24 mouse cellular contexts compared by ENCODE assay signal in the genomic region with DNA sequence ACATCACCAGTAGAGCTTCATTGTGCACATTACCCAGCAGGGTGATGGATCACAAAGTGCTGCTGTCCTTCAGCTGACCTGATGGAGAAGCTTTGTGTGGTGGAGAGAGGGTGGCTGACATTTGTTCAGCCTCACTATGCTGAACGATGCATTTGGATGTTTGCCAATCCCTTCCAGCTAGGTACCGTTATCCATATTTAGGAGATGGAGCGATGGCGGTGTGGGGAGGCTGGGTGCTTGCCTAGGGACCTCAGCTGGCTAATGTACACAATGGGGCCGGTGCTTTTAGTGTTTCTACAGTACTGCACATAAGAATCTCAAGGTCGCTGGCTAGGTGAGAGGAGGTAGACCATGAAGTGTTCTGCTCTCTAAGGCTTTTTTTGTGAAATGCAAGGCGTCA.
DNase-seq lines count a peak whose midpoint lies in the region; ATAC-seq lines count a peak whose summit lies in the region.
"Had no signal": no experiment of that assay in that cellular context is flagged by ENCODE, and none has a peak within 500 bp of the region (broad histone marks: within the 10 kb centered on the region; RNA-seq: fewer than 3 reads in every experiment).

No protein-coding gene starts in this region.

- no peaks in the 10 kb centered on the region for H3K9me3 ChIP-seq in hindbrain, embryonic 12.5 days (replicated peaks)
- H3K9me3 ChIP-seq in hindbrain, embryonic 11.5 days (ENCODE audit: control insufficient read depth, low read length), result no peaks in the 10 kb centered on the region
- no peaks in the 10 kb centered on the region for H3K9me3 ChIP-seq in hindbrain, embryonic 15.5 days
- H3K9me3 ChIP-seq in kidney, embryonic 14.5 days (ENCODE audit: control insufficient read depth, low read length), result no peaks in the 10 kb centered on the region
- H3K9me3 ChIP-seq: embryonic facial prominence, embryonic 15.5 days had no signal

- H3K27ac ChIP-seq in hindbrain, embryonic 12.5 days, result no peak overlapping the region
- H3K27ac ChIP-seq in hindbrain, embryonic 11.5 days (ENCODE audit: low read depth, low read length), result no peak overlapping the region
- H3K27ac ChIP-seq in hindbrain, embryonic 15.5 days (replicated peaks), result peak overlapping the region; percentile 49
- H3K27ac ChIP-seq in kidney, embryonic 14.5 days (ENCODE audit: low read depth, low read length), result no peak overlapping the region
- H3K27ac ChIP-seq: embryonic facial prominence, embryonic 15.5 days; gastrocnemius, adult 2 months; layer of hippocampus, adult 2 months; left cerebral cortex, adult 2 months had no signal

- WGBS in hindbrain, embryonic 12.5 days, result 64% methylated on average over 7 of the region's 7 CpGs
- 89% methylated on average over 7 of the region's 7 CpGs for WGBS in hindbrain, embryonic 11.5 days
- 46% methylated on average over 7 of the region's 7 CpGs for WGBS in hindbrain, embryonic 15.5 days
- 69% methylated on average over 7 of the region's 7 CpGs for WGBS in kidney, embryonic 14.5 days

- H3K4me1 ChIP-seq in hindbrain, embryonic 12.5 days, result peaks cover 11% of the 10 kb centered on the region
- H3K4me1 ChIP-seq in hindbrain, embryonic 11.5 days (replicated peaks; ENCODE audit: control insufficient read depth, insufficient read depth, low read length), result no peaks in the 10 kb centered on the region; the same call in 1 of the 2 replicates
- peaks cover 26% of the 10 kb centered on the region for H3K4me1 ChIP-seq in hindbrain, embryonic 15.5 days (replicated peaks)
- H3K4me1 ChIP-seq in kidney, embryonic 14.5 days (ENCODE audit: control insufficient read depth, insufficient read depth, low read length), result no peaks in the 10 kb centered on the region

- H3K27me3 ChIP-seq in hindbrain, embryonic 12.5 days, result no peaks in the 10 kb centered on the region
- H3K27me3 ChIP-seq in hindbrain, embryonic 11.5 days (ENCODE audit: control insufficient read depth, insufficient read depth, low read length), result no peaks in the 10 kb centered on the region
- H3K27me3 ChIP-seq in hindbrain, embryonic 15.5 days, result no peaks in the 10 kb centered on the region
- no peaks in the 10 kb centered on the region for H3K27me3 ChIP-seq in kidney, embryonic 14.5 days (ENCODE audit: control insufficient read depth, insufficient read depth, low read length)
- H3K27me3 ChIP-seq: embryonic facial prominence, embryonic 15.5 days; heart, embryonic 12.5 days had no signal

- peak; percentile 32; the same call in 1 of the 2 replicates for ATAC-seq in hindbrain, embryonic 12.5 days (ENCODE audit: low FRiP score)
- ATAC-seq in hindbrain, embryonic 11.5 days (ENCODE audit: low FRiP score), result no peak
- peak; percentile 25; the same call in 1 of the 2 replicates for ATAC-seq in hindbrain, embryonic 15.5 days (ENCODE audit: low FRiP score, low read depth)
- ATAC-seq in kidney, embryonic 14.5 days (ENCODE audit: low FRiP score, low TSS enrichment), result no peak
- ATAC-seq: inflammation-experienced regulatory T-cells, adult 6 months had no signal

- no peak for DNase-seq in hindbrain, embryonic 11.5 days (ENCODE audit: low spot score)
- DNase-seq in retina, adult 2 months (ENCODE audit: low read depth, low spot score), result peak; percentile 13
- DNase-seq in retina, embryonic 14.5 days (ENCODE audit: low spot score), result no peak
- DNase-seq in layer of hippocampus, adult 9-10 months (ENCODE audit: low spot score), result no peak
- DNase-seq: adrenal gland, postnatal 25 days; cerebellum, adult 18-20 months; cerebellum, postnatal 25 days; embryo, embryonic 11 days; gastrocnemius, adult 2 months; heart, postnatal 14 days; kidney, adult 2 months; kidney, postnatal 14 days; left cerebral cortex, postnatal 4 days; lung, adult 18-20 months; right cerebral cortex, adult 18-20 months; thymus, postnatal 25 days had no signal

- no peak overlapping the region for H3K9ac ChIP-seq in hindbrain, embryonic 12.5 days
- H3K9ac ChIP-seq in hindbrain, embryonic 11.5 days (ENCODE audit: low read depth, low read length), result no peak overlapping the region
- H3K9ac ChIP-seq in hindbrain, embryonic 15.5 days, result no peak overlapping the region
- H3K9ac ChIP-seq in kidney, embryonic 14.5 days (ENCODE audit: low read depth, low read length), result no peak overlapping the region
- H3K9ac ChIP-seq: embryonic facial prominence, embryonic 15.5 days; heart, embryonic 12.5 days had no signal

- H3K4me3 ChIP-seq in hindbrain, embryonic 12.5 days, result no peak overlapping the region
- H3K4me3 ChIP-seq in hindbrain, embryonic 11.5 days (ENCODE audit: low read depth, low read length), result no peak overlapping the region
- no peak overlapping the region for H3K4me3 ChIP-seq in hindbrain, embryonic 15.5 days
- no peak overlapping the region for H3K4me3 ChIP-seq in kidney, embryonic 14.5 days (ENCODE audit: low read length)
- H3K4me3 ChIP-seq: embryonic facial prominence, embryonic 15.5 days; gastrocnemius, adult 2 months; heart, embryonic 12.5 days; layer of hippocampus, adult 2 months; left cerebral cortex, adult 2 months had no signal

- H3K4me2 ChIP-seq in hindbrain, embryonic 12.5 days (replicated peaks), result no peak overlapping the region
- no peak overlapping the region for H3K4me2 ChIP-seq in hindbrain, embryonic 11.5 days (replicated peaks; ENCODE audit: low read depth, low read length)
- no peak overlapping the region for H3K4me2 ChIP-seq in hindbrain, embryonic 15.5 days
- no peak overlapping the region for H3K4me2 ChIP-seq in kidney, embryonic 14.5 days (replicated peaks; ENCODE audit: low read depth, low read length)
- H3K4me2 ChIP-seq: embryonic facial prominence, embryonic 15.5 days; heart, embryonic 12.5 days had no signal

- H3K36me3 ChIP-seq in hindbrain, embryonic 12.5 days, result no peaks in the 10 kb centered on the region
- H3K36me3 ChIP-seq in hindbrain, embryonic 11.5 days (ENCODE audit: control insufficient read depth, insufficient read depth, low read length), result no peaks in the 10 kb centered on the region
- H3K36me3 ChIP-seq in hindbrain, embryonic 15.5 days, result no peaks in the 10 kb centered on the region
- H3K36me3 ChIP-seq in kidney, embryonic 14.5 days (ENCODE audit: control insufficient read depth, insufficient read depth, low read length), result no peaks in the 10 kb centered on the region
- H3K36me3 ChIP-seq: embryonic facial prominence, embryonic 15.5 days; heart, embryonic 12.5 days had no signal

Comparison
In these comparisons a context has a peak if more than half of its experiments do, and no peak if none do; other contexts are left out.
1. ATAC-seq: peak in hindbrain, embryonic 12.5 days (single experiment) and hindbrain, embryonic 15.5 days (single experiment); none in hindbrain, embryonic 11.5 days (single experiment) and kidney, embryonic 14.5 days (single experiment).